Mouse (Mus musculus): ENCODE measurements around the gene Ahdc1.

- TF ChIP-seq CTCF (IDR thresholded peaks at IDR 0.05; ENCODE audit: control insufficient read depth, insufficient read depth, low read length) (no peak), POLR2A (IDR thresholded peaks at IDR 0.05; ENCODE audit: borderline replicate concordance, control insufficient read depth, low read depth, low read length) (no peak)
Measured at GRCm38 (mm10) chr4:133021181-133021671, 10.2 kb downstream of the Ahdc1 start.
